Mouse (Mus musculus): ENCODE data around the gene Cacng8.

DNA sequence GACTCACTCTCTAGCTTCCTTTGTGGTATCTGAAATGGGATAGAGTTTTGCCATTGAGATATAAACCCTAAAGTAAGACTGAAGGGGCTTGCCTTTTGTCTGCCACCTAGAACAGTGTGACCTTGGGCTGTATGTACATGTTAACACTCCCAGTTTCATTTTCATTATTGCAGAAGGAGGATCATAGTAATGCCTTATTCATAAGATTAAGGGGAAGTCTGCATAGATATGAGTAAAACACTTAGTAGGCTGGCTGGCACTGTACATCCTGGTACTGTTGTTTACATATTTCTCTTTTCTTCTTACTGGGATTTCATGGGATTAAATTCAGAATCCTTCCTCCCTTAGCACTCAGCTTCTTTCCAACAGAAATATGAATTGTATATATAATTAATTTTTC, 9.5 kb downstream of the Cacng8 start:
- TF ChIP-seq POLR2A (IDR thresholded peaks at IDR 0.05; ENCODE audit: low read depth, low read length) = no peak
- no peak for TF ChIP-seq CTCF (IDR thresholded peaks at IDR 0.05; ENCODE audit: borderline replicate concordance, insufficient read depth, low read length)

Data from embryonic fibroblast, embryonic 13.5 days (primary cell).